Mouse (Mus musculus) hindbrain, embryonic 10.5 days (tissue): ENCODE measurements around the gene Hnf4a. TPM values are rescaled to one million over a fixed set of nuclear protein-coding genes. Genes with fewer than 3 reads are reported as not detected.

Source experiments
- DNase-seq: peaks from one replicate; pipeline ENCODE4 v3.0.0-alpha.2; 2017; ENCODE audit warnings: low spot score
- H3K27ac ChIP-seq: fragments of 300-500 bp; sonication (generic); 2 replicates; pipeline ENCODE4 v1.5.1; 2016; ENCODE audit warnings: mild to moderate bottlenecking, moderate library complexity
- H3K27me3 ChIP-seq: fragments of 300-500 bp; sonication (generic); 2 replicates; pipeline ENCODE4 v1.6.1; 2016; ENCODE audit warnings: mild to moderate bottlenecking; ENCODE audit not compliant: poor library complexity, insufficient read depth, severe bottlenecking
- H3K36me3 ChIP-seq: fragments of 300-500 bp; sonication (generic); 2 replicates; pipeline ENCODE4 v1.6.1; 2016; ENCODE audit warnings: mild to moderate bottlenecking, moderate library complexity
- H3K4me1 ChIP-seq: fragments of 300-500 bp; sonication (generic); replicated peaks from 2 replicates; pipeline ENCODE4 v1.6.1; 2016; ENCODE audit warnings: mild to moderate bottlenecking
- H3K4me3 ChIP-seq: fragments of 300-500 bp; sonication (generic); 2 replicates; pipeline ENCODE4 v1.5.1; 2016; ENCODE audit warnings: mild to moderate bottlenecking, moderate library complexity
- H3K9me3 ChIP-seq: fragments of 300-500 bp; sonication (generic); 2 replicates; pipeline ENCODE4 v1.6.1; 2016; ENCODE audit warnings: mild to moderate bottlenecking, moderate library complexity
- WGBS: fragments of 180-500 bp; shearing (Covaris S2); methylation state at CpG from one replicate; pipeline ENCODE4 v1.1.7; 2016; 5-methylcytosine and 5-hydroxymethylcytosine counted together
- polyA plus RNA-seq: library from polyadenylated mRNA; unstranded; fragments of >200 nt; fragmentation: Nextera tagmentation; extraction: Ambion mirVana; gene quantifications from 2 replicates; pipeline ENCODE4 v1.2.1, GENCODE M21; 2016

Gene Hnf4a
- polyA plus RNA-seq, 1 experiment from 2014 or later = not detected

DNA sequence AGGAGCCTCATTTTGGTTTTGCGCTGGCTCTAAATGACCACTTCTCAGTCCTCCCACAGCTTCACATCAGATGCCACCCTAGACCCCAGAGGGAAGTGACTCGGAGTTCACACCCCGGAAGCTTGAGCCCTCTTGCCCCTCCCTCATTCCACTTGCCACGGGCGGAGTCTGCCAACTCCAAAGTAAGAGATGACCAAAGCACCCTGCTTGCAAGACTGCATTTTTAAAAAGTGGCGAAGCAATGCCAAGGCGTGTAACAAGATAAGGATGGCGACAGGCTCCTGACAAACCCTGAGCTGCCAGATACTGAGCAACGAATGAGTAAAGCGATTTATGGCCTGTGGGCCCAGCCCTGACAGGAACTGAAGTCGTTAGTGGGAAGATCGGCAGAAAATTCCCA lies 83.6 kb downstream of the Hnf4a start:
- Histone ChIP-seq H3K9me3 (no peaks in the 10 kb centered on the region), H3K27me3 (0 out of 2 replicates have a peak, but pooled peaks cover 4% of the 10 kb centered on the region), H3K4me3 (no peak overlapping the region), H3K36me3 (no peaks in the 10 kb centered on the region), H3K27ac (no peak overlapping the region), H3K4me1 (no peaks in the 10 kb centered on the region; the same call in 1 of the 2 replicates)
- WGBS = 76% methylated on average over 12 of the region's 12 CpGs
- no peak for DNase-seq

- Histone ChIP-seq H3K4me3 (no peak overlapping the region), H3K27ac (no peak overlapping the region), H3K9me3 (no peaks in the 10 kb centered on the region), H3K36me3 (no peaks in the 10 kb centered on the region), H3K4me1 (no peaks in the 10 kb centered on the region; the same call in 1 of the 2 replicates), H3K27me3 (0 out of 2 replicates have a peak, but pooled peaks cover 6% of the 10 kb centered on the region)
- no peak for DNase-seq
- WGBS = 71% methylated on average over 5 of the region's 5 CpGs
These were observed 84.4 kb downstream of the Hnf4a start for GRCm38 (mm10) chr2:163590996-163591395.

- H3K9me3 ChIP-seq = no peaks in the 10 kb centered on the region
- no peak overlapping the region for H3K4me3 ChIP-seq
- no peaks in the 10 kb centered on the region for H3K4me1 ChIP-seq
- no peak for DNase-seq
- 0 out of 2 replicates have a peak, but pooled peaks cover 7% of the 10 kb centered on the region for H3K27me3 ChIP-seq
- H3K27ac ChIP-seq = no peak overlapping the region
- WGBS = 73% methylated on average over 1 of the region's 1 CpGs
- H3K36me3 ChIP-seq = no peaks in the 10 kb centered on the region
These were observed 85.5 kb downstream of the Hnf4a start for GRCm38 (mm10) chr2:163592084-163592483.

GRCm38 (mm10) chr2:163593636-163594282 lies 87.2 kb downstream of the Hnf4a start:
- Histone ChIP-seq H3K27ac (no peak overlapping the region), H3K4me1 (no peaks in the 10 kb centered on the region), H3K36me3 (no peaks in the 10 kb centered on the region), H3K4me3 (no peak overlapping the region), H3K9me3 (no peaks in the 10 kb centered on the region), H3K27me3 (0 out of 2 replicates have a peak, but pooled peaks cover 3% of the 10 kb centered on the region)
- 91% methylated on average over 10 of the region's 10 CpGs for WGBS
- no peak for DNase-seq

DNA sequence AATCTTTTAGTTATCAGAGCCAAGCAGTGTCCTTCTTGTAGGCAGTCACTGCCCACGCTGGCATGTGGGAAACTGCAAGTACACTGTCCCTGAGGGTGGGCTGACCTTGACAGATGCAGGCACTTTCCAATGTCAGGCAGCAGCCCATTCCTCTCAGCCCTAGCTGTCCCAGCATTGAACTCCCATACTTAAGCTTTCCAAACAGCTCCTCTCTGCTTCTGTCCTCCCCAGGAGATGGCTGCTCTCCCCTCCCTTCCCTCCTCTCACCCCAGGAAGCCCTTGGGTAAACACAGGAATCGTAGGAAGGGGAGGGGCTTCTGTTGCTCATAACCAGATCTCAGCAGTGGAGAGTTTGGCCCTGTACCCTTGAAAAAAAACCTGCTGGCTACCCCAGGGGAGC lies 88.5 kb downstream of the Hnf4a start:
- DNase-seq = no peak
- Histone ChIP-seq H3K9me3 (no peaks in the 10 kb centered on the region), H3K4me1 (no peaks in the 10 kb centered on the region), H3K36me3 (no peaks in the 10 kb centered on the region), H3K4me3 (no peak overlapping the region), H3K27me3 (0 out of 2 replicates have a peak, but pooled peaks cover 3% of the 10 kb centered on the region), H3K27ac (no peak overlapping the region)
- WGBS = 24% methylated on average over 2 of the region's 2 CpGs

DNA sequence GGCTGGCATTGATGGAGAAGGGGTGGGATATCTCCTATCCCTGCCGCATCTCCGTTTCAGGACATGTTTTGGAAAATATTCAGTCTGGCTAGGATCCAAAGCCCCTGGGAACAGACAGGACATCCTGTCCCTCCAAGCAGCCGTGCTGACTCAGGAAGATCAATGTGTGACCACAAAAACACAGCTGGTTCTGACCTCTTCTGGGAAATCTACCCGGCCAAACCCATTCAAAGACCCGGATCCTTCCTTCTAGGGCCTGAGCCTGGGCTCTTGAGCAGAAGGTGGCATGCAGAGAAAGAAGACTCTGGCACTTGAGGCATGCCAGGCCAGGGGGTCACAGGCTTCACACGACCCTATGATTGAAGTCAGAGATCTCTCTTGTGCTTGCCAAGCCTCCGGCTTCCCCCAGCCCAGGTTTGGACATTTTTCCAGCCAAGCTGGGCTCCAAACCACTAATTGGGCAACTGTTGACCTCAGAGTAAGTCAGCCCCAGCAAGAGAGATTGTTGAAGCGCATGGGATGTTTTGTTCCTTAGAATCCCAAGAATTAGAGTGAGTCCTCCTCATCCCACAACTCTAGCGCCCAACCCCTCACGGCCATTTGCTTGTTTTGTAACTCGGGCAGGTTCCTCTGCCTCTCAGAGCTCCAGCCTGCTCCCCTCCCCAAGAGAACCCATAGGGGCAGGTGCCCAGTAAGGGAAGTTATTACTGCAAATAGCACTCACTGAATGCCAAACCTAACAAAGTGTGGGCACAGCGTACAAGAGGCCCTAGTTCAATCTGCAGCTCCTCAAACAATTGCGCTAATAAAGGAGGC lies 89.7 kb downstream of the Hnf4a start:
- H3K4me1 ChIP-seq = no peaks in the 10 kb centered on the region
- WGBS = 82% methylated on average over 13 of the region's 13 CpGs
- 0 out of 2 replicates have a peak, but pooled peaks cover 3% of the 10 kb centered on the region for H3K27me3 ChIP-seq
- no peaks in the 10 kb centered on the region for H3K36me3 ChIP-seq
- no peaks in the 10 kb centered on the region for H3K9me3 ChIP-seq
- no peak overlapping the region for H3K4me3 ChIP-seq
- no peak for DNase-seq
- H3K27ac ChIP-seq = no peak overlapping the region

DNA sequence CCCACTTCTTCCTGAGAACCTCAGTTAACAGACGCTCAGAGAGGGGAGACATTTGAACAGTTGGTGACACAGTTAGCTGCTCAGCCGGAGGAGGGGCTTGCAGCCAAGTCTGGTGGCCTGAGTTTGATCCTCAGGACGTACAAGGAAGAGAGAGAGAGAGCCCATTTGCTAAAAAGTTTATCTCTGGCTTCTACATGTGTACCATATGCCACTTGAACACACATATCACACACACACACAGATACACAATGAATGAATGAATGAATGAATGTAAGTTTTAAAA lies 90.2 kb downstream of the Hnf4a start:
- DNase-seq = no peak
- no peak overlapping the region for H3K4me3 ChIP-seq
- no peaks in the 10 kb centered on the region for H3K9me3 ChIP-seq
- H3K4me1 ChIP-seq = peaks cover 5% of the 10 kb centered on the region; the same call in 1 of the 2 replicates
- no peaks in the 10 kb centered on the region for H3K36me3 ChIP-seq
- H3K27me3 ChIP-seq = 0 out of 2 replicates have a peak, but pooled peaks cover 3% of the 10 kb centered on the region
- no peak overlapping the region for H3K27ac ChIP-seq
- WGBS = 83% methylated on average over 3 of the region's 3 CpGs

GRCm38 (mm10) chr2:163597661-163598060 lies 91.1 kb downstream of the Hnf4a start:
- Histone ChIP-seq H3K4me1 (peaks cover 7% of the 10 kb centered on the region), H3K9me3 (no peaks in the 10 kb centered on the region), H3K4me3 (no peak overlapping the region), H3K27me3 (0 out of 2 replicates have a peak, but pooled peaks cover 3% of the 10 kb centered on the region), H3K36me3 (no peaks in the 10 kb centered on the region), H3K27ac (no peak overlapping the region)
- DNase-seq = peak; percentile 10
- WGBS = 55% methylated on average over 4 of the region's 4 CpGs

- peaks cover 16% of the 10 kb centered on the region for H3K4me1 ChIP-seq
- H3K4me3 ChIP-seq = no peak overlapping the region
- 0 out of 2 replicates have a peak, but pooled peaks cover 3% of the 10 kb centered on the region for H3K27me3 ChIP-seq
- H3K27ac ChIP-seq = no peak overlapping the region
- no peaks in the 10 kb centered on the region for H3K36me3 ChIP-seq
- peak; percentile 64 for DNase-seq
- H3K9me3 ChIP-seq = no peaks in the 10 kb centered on the region
- 2% methylated on average over 1 of the region's 1 CpGs for WGBS
These were observed 92.6 kb downstream of the Hnf4a start for GRCm38 (mm10) chr2:163599226-163599625.

GRCm38 (mm10) chr2:163601066-163601465 lies 94.5 kb downstream of the Hnf4a start:
- H3K27me3 ChIP-seq = no peaks in the 10 kb centered on the region
- H3K27ac ChIP-seq = no peak overlapping the region
- H3K4me3 ChIP-seq = no peak overlapping the region
- WGBS = 90% methylated on average over 7 of the region's 7 CpGs
- H3K9me3 ChIP-seq = no peaks in the 10 kb centered on the region
- H3K36me3 ChIP-seq = no peaks in the 10 kb centered on the region
- no peak for DNase-seq
- peaks cover 16% of the 10 kb centered on the region for H3K4me1 ChIP-seq

- no peak for DNase-seq
- WGBS = 80% methylated on average over 7 of the region's 7 CpGs
- Histone ChIP-seq H3K27ac (0 out of 2 replicates have a peak overlapping the region, but pooled peaks have one; percentile 42), H3K4me1 (peaks cover 16% of the 10 kb centered on the region), H3K27me3 (no peaks in the 10 kb centered on the region), H3K9me3 (no peaks in the 10 kb centered on the region), H3K4me3 (peak overlapping the region; percentile 93), H3K36me3 (no peaks in the 10 kb centered on the region)
These were observed 95.1 kb downstream of the Hnf4a start for GRCm38 (mm10) chr2:163601712-163602100.

- H3K4me3 ChIP-seq = peak within 1 kb of the TSS; percentile 93
- peaks cover 3% of the 10 kb centered on the region; the same call in 1 of the 2 replicates for H3K36me3 ChIP-seq
- WGBS = 1% methylated on average over 57 of the region's 57 CpGs
- H3K27me3 ChIP-seq = no peaks in the 10 kb centered on the region
- H3K27ac ChIP-seq = peak within 1 kb of the TSS; percentile 99
- no peaks in the 10 kb centered on the region for H3K9me3 ChIP-seq
- peak; percentile 90 for DNase-seq
- peaks cover 16% of the 10 kb centered on the region for H3K4me1 ChIP-seq
These were observed 95.7 kb downstream of the Hnf4a start, which contains the start of gene Ttpal for GRCm38 (mm10) chr2:163602101-163602971. Gene Ttpal, plus strand, starts transcription at chr2:163602314.
